Mouse (Mus musculus) CH12.LX (cell line): ENCODE measurements around the gene Zscan10.

Experiments used
- CTCF ChIP-seq, 2 experiments: IDR thresholded peaks in 1 of 2; conservative IDR thresholded peaks in 1 of 2; 2 replicates each; pipeline ENCODE4 v1.5.1; 2011 to 2012; ENCODE audit warnings: low read depth in 2 of 2, low read length in 2 of 2, improper control_type of control experiment in 1 of 2, inconsistent platforms in 1 of 2, mild to moderate bottlenecking in 1 of 2, moderate library complexity in 1 of 2
- ETS1 ChIP-seq: conservative IDR thresholded peaks from 2 replicates; pipeline ENCODE4 v1.6.1; 2012; ENCODE audit warnings: low read depth, mild to moderate bottlenecking, inconsistent platforms, low read length, improper control_type of control experiment, moderate library complexity
- RAD21 ChIP-seq: IDR thresholded peaks from 2 replicates; pipeline ENCODE4 v1.6.1; 2011; ENCODE audit warnings: low read depth, mild to moderate bottlenecking, low read length, improper control_type of control experiment, moderate library complexity
- TCF12 ChIP-seq: IDR thresholded peaks from 2 replicates; pipeline ENCODE4 v1.6.1; 2014; ENCODE audit warnings: low read depth, mild to moderate bottlenecking, inconsistent platforms, low read length, improper control_type of control experiment

DNA sequence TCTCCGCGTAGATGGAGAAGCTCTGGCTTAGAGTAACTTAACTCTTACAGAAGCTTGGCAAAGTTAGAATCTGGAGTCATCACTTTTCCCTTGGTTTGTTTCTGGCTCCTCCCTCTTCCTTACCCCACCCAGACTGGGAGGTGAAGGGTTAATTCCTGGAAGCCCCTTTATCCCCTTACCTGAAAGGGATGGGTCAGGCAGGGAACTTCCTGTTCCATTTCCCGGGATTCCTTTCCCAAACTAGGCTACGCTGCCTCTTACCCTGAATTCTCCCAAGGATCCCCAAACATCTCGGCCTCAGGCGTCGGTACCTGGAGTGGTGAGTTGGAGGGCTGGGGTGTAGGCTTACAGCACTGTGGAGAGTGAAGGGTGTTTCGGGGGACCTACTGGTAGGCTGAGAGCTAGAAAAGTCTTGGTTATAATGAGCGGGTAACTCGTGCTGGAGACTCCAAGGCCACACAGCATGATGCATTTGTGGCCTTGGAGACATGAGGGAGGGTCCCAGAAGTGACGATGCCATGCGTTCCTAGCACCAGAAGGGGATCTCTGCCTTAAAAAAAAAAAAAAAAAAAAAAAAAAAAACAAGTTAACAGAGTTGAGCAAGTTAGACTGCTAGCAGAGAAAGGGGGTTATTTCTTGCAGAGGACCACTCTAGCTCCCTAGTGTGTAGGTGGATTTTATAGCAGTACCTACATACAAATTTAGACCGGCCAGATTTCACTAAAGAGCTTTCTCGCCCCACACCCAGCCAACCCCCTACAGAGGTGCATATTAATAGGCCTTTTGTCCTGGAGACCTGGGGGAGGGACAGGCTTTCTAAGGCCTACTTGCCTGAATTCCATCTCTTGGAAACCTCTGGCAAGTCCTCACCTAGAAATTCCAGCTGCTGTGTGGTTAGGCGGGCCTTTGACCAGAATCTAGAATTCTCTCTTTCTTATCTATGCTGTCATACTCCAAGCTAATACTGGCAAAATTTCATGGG is at the start of gene Zscan10:
- TF ChIP-seq TCF12, result no peak
- TF ChIP-seq CTCF (conservative IDR thresholded peaks at IDR 0.05 in 1 of 2, IDR thresholded peaks at IDR 0.05 in 1 of 2; ENCODE audit: low read depth in 2 of 2, low read length in 2 of 2), result no peak
- no peak for TF ChIP-seq RAD21
- no peak for TF ChIP-seq ETS1
